Mouse (Mus musculus) thymus, adult 18-20 months (tissue): ENCODE measurements around the gene Macrod2.

Experiments
- DNase-seq, 2 experiments: peaks; one replicate each; pipeline ENCODE4 v3.0.0; 2022; ENCODE audit warnings: mixed read lengths in 2 of 2

The Macrod2 gene

GRCm38 (mm10) chr2:140913679-140914412 lies 518.7 kb downstream of the Macrod2 start:
- no peak for DNase-seq

- no peak for DNase-seq
Measured at GRCm38 (mm10) chr2:140926922-140927321, 531.8 kb downstream of the Macrod2 start.

- no peak for DNase-seq
Measured at GRCm38 (mm10) chr2:140934483-140934882, 539.4 kb downstream of the Macrod2 start.

GRCm38 (mm10) chr2:140949461-140949860 lies 554.4 kb downstream of the Macrod2 start:
- DNase-seq: no peak

- DNase-seq: no peak
Measured at GRCm38 (mm10) chr2:140959246-140959645, 564.1 kb downstream of the Macrod2 start.

- DNase-seq: no peak
Measured at GRCm38 (mm10) chr2:140970181-140970580, 575.1 kb downstream of the Macrod2 start.

GRCm38 (mm10) chr2:140971845-140972244 lies 576.7 kb downstream of the Macrod2 start:
- no peak for DNase-seq

- no peak for DNase-seq
Measured at GRCm38 (mm10) chr2:140985670-140986372, 590.7 kb downstream of the Macrod2 start.

GRCm38 (mm10) chr2:141003846-141004245 lies 608.7 kb downstream of the Macrod2 start:
- no peak for DNase-seq

- DNase-seq: no peak
Measured at GRCm38 (mm10) chr2:141004326-141004725, 609.2 kb downstream of the Macrod2 start.

- no peak for DNase-seq
Measured at GRCm38 (mm10) chr2:141005616-141006015, 610.5 kb downstream of the Macrod2 start.

- DNase-seq: no peak
Measured at GRCm38 (mm10) chr2:141007725-141008124, 612.6 kb downstream of the Macrod2 start.

GRCm38 (mm10) chr2:141008458-141008857 lies 613.3 kb downstream of the Macrod2 start:
- DNase-seq: no peak

GRCm38 (mm10) chr2:141013443-141014165 lies 618.5 kb downstream of the Macrod2 start:
- no peak for DNase-seq

- DNase-seq: no peak
Measured at GRCm38 (mm10) chr2:141022971-141023370, 627.9 kb downstream of the Macrod2 start.

GRCm38 (mm10) chr2:141023916-141024315 lies 628.8 kb downstream of the Macrod2 start:
- DNase-seq: no peak

GRCm38 (mm10) chr2:141024316-141025043 lies 629.4 kb downstream of the Macrod2 start:
- no peak for DNase-seq

- DNase-seq: no peak
Measured at GRCm38 (mm10) chr2:141056685-141057454, 661.8 kb downstream of the Macrod2 start.

- DNase-seq: no peak
Measured at GRCm38 (mm10) chr2:141057455-141057833, 662.3 kb downstream of the Macrod2 start.

- no peak for DNase-seq
Measured at GRCm38 (mm10) chr2:141073981-141074855, 679.1 kb downstream of the Macrod2 start.

GRCm38 (mm10) chr2:141078221-141078620 lies 683.1 kb downstream of the Macrod2 start:
- DNase-seq: no peak
